Mouse (Mus musculus): ENCODE measurements around the gene Gstm6. TPM values are rescaled to one million over a fixed set of nuclear protein-coding genes. Genes with fewer than 3 reads are reported as not detected.
"Not testable (repeated sequence)": the region's sequence is repeated elsewhere in the genome, so short reads cannot be mapped to it uniquely, and the experiment has no call there.

The Gstm6 gene
- total and polyA plus RNA-seq, 2 experiments from 2014 or later, result 20.0 to 20.7 TPM

DNA sequence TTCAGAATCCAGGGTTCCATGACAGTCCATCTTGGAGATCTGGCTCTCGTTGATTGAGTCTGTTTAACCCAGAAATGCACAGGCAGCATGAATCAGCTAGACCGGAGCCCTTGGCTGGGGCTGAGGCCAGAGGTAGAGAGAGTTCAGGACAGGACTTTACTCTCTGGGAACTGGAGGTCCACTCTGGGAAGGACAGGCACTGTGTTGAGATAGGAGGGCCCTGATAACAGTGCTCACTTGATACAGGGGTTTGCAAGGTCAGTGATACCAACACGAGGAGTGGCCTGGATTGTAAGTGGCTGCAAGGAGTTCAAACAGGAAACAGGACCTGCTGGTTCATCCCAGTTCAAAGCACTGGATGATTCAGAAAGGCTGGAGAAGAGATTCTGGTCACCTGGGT, 34.1 kb upstream of the Gstm6 start:
- 82% methylated on average over 3 of the region's 3 CpGs for WGBS
- no peak for TF ChIP-seq CTCF (IDR thresholded peaks at IDR 0.05; ENCODE audit: low read depth)
- H3K4me3 ChIP-seq (ENCODE audit: low read depth, low read length), result no peak overlapping the region
- H3K9me3 ChIP-seq (ENCODE audit: low read length), result no peaks in the 10 kb centered on the region
- no peak overlapping the region for H3K4me2 ChIP-seq (ENCODE audit: low read depth)
- ATAC-seq, result no peak
- no peaks in the 10 kb centered on the region for H3K4me1 ChIP-seq (ENCODE audit: insufficient read depth)
- no peaks in the 10 kb centered on the region for H3K27me3 ChIP-seq (ENCODE audit: insufficient read depth, low read length)
- no peak overlapping the region for H3K27ac ChIP-seq (ENCODE audit: low read depth, low read length)
- H3K9ac ChIP-seq, result no peak overlapping the region
- no peak for DNase-seq
- H3K36me3 ChIP-seq (ENCODE audit: insufficient read depth), result no peaks in the 10 kb centered on the region

- Histone ChIP-seq H3K9me3 (ENCODE audit: low read length) (no peaks in the 10 kb centered on the region), H3K4me1 (ENCODE audit: insufficient read depth) (no peaks in the 10 kb centered on the region), H3K27ac (ENCODE audit: low read depth, low read length) (no peak overlapping the region), H3K36me3 (ENCODE audit: insufficient read depth) (no peaks in the 10 kb centered on the region), H3K27me3 (ENCODE audit: insufficient read depth, low read length) (no peaks in the 10 kb centered on the region), H3K9ac (no peak overlapping the region), H3K4me2 (ENCODE audit: low read depth) (no peak overlapping the region), H3K4me3 (ENCODE audit: low read depth, low read length) (no peak overlapping the region)
- no peak for DNase-seq
- no peak for ATAC-seq
- no peak for TF ChIP-seq CTCF (IDR thresholded peaks at IDR 0.05; ENCODE audit: low read depth)
- 96% methylated on average over 1 of the region's 1 CpGs for WGBS
Observed at GRCm38 (mm10) chr3:107974237-107974636, 30.7 kb upstream of the Gstm6 start.

- Histone ChIP-seq H3K4me2 (ENCODE audit: low read depth) (no peak overlapping the region), H3K9me3 (ENCODE audit: low read length) (no peaks in the 10 kb centered on the region), H3K27me3 (ENCODE audit: insufficient read depth, low read length) (no peaks in the 10 kb centered on the region), H3K36me3 (ENCODE audit: insufficient read depth) (no peaks in the 10 kb centered on the region), H3K9ac (no peak overlapping the region), H3K4me3 (ENCODE audit: low read depth, low read length) (no peak overlapping the region), H3K4me1 (ENCODE audit: insufficient read depth) (no peaks in the 10 kb centered on the region), H3K27ac (ENCODE audit: low read depth, low read length) (no peak overlapping the region)
- TF ChIP-seq CTCF (IDR thresholded peaks at IDR 0.05; ENCODE audit: low read depth), result no peak
- 95% methylated on average over 3 of the region's 3 CpGs for WGBS
- ATAC-seq (no peak), DNase-seq (no peak)
Observed at GRCm38 (mm10) chr3:107972070-107972469, 28.5 kb upstream of the Gstm6 start.

DNA sequence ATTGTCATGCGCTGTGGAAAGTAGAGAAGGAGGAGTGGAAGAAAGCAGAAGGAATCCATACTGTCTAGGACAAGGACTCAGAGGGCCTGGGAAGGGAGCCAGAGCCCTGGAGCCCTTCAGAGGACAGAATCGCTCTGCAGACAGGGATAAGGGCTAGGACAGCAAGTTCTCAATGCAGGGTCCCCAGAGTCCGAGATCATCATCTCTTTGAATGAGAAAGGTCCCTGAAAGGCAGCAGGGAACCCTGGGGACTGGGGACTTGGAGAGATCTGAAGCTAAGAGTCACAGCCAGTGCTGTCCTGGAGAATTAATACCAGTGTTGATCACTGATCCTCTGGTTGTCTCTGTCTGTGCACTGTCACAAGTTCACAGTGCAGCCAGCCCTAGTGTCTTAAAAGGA, 27.6 kb upstream of the Gstm6 start:
- not testable (repeated sequence) for H3K9ac ChIP-seq; H3K4me1 ChIP-seq (ENCODE audit: insufficient read depth); H3K36me3 ChIP-seq (ENCODE audit: insufficient read depth); DNase-seq; H3K4me3 ChIP-seq (ENCODE audit: low read depth, low read length); H3K4me2 ChIP-seq (ENCODE audit: low read depth); ATAC-seq; H3K9me3 ChIP-seq (ENCODE audit: low read length); H3K27ac ChIP-seq (ENCODE audit: low read depth, low read length); H3K27me3 ChIP-seq (ENCODE audit: insufficient read depth, low read length)
- 54% methylated on average over 3 of the region's 3 CpGs for WGBS

DNA sequence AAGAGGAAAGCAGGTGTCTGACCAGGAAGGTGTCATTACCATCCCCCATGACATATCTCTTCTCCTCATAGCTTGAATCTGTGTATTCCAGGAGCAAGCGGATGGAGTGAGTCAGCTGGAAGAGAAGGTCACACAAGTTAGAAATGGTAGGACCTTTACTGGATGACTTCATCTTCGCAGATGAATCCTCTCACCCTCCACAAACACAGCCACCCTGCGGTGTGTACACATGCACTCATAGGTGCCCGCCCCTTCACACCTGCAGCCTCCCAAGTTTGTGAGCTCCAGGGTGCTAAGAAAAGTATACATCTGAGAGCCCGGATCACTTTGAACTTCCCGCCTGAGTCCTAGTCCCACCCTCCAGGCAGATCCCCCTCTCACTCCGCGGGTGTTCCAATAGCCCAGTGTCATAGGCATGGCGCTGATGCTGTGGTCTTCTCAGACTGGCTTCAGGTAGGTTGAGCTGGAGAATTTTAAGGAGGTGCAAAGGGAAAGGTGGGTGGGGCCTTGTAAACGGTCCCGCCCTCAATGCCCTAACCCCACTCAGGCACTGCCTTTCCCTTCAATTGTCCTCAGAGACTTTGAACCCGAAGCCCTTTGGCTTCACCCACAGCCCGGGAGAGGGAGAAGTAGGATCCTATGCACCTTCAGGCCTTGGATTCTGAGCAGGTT, 25.3 kb upstream of the Gstm6 start, which contains the start of gene Gstm3:
Gstm3 (minus strand) TSS at position 560 of the 672 bp plus-strand sequence.
- Histone ChIP-seq H3K36me3 (ENCODE audit: insufficient read depth) (no peaks in the 10 kb centered on the region), H3K4me1 (ENCODE audit: insufficient read depth) (no peaks in the 10 kb centered on the region), H3K4me2 (ENCODE audit: low read depth) (no peak within 1 kb of the TSS), H3K9me3 (ENCODE audit: low read length) (no peaks in the 10 kb centered on the region), H3K27me3 (ENCODE audit: insufficient read depth, low read length) (no peaks in the 10 kb centered on the region), H3K9ac (no peak within 1 kb of the TSS), H3K27ac (ENCODE audit: low read depth, low read length) (no peak within 1 kb of the TSS), H3K4me3 (ENCODE audit: low read depth, low read length) (no peak within 1 kb of the TSS)
- no peak for DNase-seq
- no peak for TF ChIP-seq CTCF (IDR thresholded peaks at IDR 0.05; ENCODE audit: low read depth)
- WGBS, result 75% methylated on average over 13 of the region's 13 CpGs
- ATAC-seq, result no peak

DNA sequence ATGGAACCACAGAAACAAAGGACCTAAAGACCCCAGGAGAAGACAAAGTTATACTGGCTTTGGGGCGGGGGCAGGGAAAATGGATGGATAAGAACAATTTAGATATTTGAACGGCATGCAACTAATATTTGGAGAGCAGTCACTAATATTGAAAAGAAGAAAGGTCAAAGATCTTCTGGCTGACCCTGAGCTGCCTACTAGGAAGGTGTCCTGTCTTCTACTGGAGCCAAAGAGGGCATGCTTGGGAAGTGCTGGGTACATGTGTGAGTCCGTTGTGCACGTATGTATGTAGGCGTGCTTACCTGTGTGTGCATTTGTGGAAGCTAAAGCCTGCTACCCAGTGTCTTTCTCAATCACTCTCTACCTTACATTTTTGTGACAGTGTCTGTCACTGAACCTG, 23.1 kb upstream of the Gstm6 start:
- no peak for ATAC-seq
- H3K4me1 ChIP-seq (ENCODE audit: insufficient read depth), result no peaks in the 10 kb centered on the region
- no peak for DNase-seq
- H3K9ac ChIP-seq, result no peak overlapping the region
- WGBS, result 94% methylated on average over 5 of the region's 5 CpGs
- no peaks in the 10 kb centered on the region for H3K27me3 ChIP-seq (ENCODE audit: insufficient read depth, low read length)
- no peak overlapping the region for H3K27ac ChIP-seq (ENCODE audit: low read depth, low read length)
- H3K9me3 ChIP-seq (ENCODE audit: low read length), result no peaks in the 10 kb centered on the region
- no peak overlapping the region for H3K4me3 ChIP-seq (ENCODE audit: low read depth, low read length)
- no peak overlapping the region for H3K4me2 ChIP-seq (ENCODE audit: low read depth)
- TF ChIP-seq CTCF (IDR thresholded peaks at IDR 0.05; ENCODE audit: low read depth), result no peak
- no peaks in the 10 kb centered on the region for H3K36me3 ChIP-seq (ENCODE audit: insufficient read depth)

GRCm38 (mm10) chr3:107965592-107965991, 22.0 kb upstream of the Gstm6 start:
- 69% methylated on average over 1 of the region's 1 CpGs for WGBS
- no peak overlapping the region for H3K9ac ChIP-seq
- H3K36me3 ChIP-seq (ENCODE audit: insufficient read depth), result no peaks in the 10 kb centered on the region
- H3K4me3 ChIP-seq (ENCODE audit: low read depth, low read length), result no peak overlapping the region
- H3K4me1 ChIP-seq (ENCODE audit: insufficient read depth), result no peaks in the 10 kb centered on the region
- H3K9me3 ChIP-seq (ENCODE audit: low read length), result no peaks in the 10 kb centered on the region
- no peak overlapping the region for H3K4me2 ChIP-seq (ENCODE audit: low read depth)
- DNase-seq (no peak), ATAC-seq (no peak)
- no peaks in the 10 kb centered on the region for H3K27me3 ChIP-seq (ENCODE audit: insufficient read depth, low read length)
- no peak for TF ChIP-seq CTCF (IDR thresholded peaks at IDR 0.05; ENCODE audit: low read depth)
- H3K27ac ChIP-seq (ENCODE audit: low read depth, low read length), result no peak overlapping the region

Data from forebrain, postnatal 0 days (tissue).